Mouse (Mus musculus): ENCODE results near the gene Retnlg.
"Not testable (repeated sequence)": the region's sequence is repeated elsewhere in the genome, so short reads cannot be mapped to it uniquely, and the experiment has no call there.

The Retnlg gene

DNA sequence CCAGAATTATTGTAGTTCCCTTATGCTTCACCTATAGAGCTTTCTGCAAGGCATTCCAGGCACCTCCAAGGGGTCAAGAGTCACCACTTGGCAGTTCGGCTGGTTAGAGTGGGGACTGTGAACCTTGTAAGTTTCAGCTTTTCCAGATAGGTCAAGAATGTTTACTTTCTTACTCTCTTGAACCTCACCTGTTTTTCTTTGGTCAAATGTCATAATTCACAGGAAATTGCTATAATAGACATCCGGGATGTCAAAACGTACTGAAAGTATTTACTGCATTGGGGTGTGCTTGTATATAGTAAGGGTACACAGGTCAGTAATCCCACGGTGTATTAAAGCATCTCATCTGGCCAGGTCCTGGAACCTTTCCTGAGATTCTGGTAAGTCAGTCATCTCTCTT, at the start of gene Retnlg:
Retnlg (plus strand) TSS at position 301 of the 400 bp plus-strand sequence.
- DNase-seq (ENCODE audit: low spot score in 2 of 2) = no peak

DNA sequence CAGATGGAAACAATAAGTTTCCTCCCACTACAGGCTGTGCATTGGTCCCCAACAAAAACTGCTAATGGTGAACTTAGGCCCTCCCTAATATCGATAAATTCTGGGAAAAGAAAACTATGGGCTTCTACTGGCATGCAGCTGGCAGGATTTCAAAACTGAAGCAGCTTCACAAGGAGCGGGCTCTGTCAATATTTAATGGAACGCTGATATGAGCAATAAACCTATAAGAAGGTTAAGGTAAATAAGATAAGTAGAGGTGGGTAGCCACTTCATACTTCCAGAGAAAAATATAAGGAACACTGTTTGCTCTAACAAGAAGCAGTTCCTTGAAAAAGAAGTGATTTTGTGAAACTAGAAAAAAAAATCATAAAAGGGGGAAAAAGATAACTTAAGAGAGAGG, 45.9 kb upstream of the Retnlg start:
- DNase-seq (ENCODE audit: low spot score in 2 of 2) = no peak

- DNase-seq (ENCODE audit: low spot score in 2 of 2) = no peak
These were observed 44.8 kb upstream of the Retnlg start for GRCm38 (mm10) chr16:48827625-48828024.

GRCm38 (mm10) chr16:48829060-48829459, 43.4 kb upstream of the Retnlg start:
- DNase-seq (ENCODE audit: low spot score in 2 of 2) = no peak

DNA sequence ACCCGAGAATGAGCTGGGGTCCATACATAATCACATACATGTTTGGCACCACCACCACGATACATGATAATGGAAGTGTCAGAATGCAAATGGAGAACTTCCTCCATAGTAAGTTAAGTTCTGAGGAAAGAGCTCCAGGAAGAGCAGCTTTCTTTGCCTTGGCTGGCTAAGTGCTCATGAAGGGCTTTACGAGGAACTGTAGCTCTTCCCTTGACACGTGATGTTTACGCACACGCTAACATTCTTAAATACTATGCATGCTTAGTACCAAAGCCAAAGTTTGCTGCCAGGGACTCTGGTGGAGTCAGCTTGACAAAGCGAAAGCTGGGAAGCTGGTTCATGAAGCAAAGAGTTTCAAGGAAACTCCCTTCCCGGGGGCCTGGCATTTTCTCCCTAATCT, 40.4 kb upstream of the Retnlg start:
- no peak for DNase-seq (ENCODE audit: low spot score in 2 of 2)

- DNase-seq (ENCODE audit: low spot score in 2 of 2) = not testable (repeated sequence)
These were observed 38.8 kb upstream of the Retnlg start for GRCm38 (mm10) chr16:48833626-48834025.

DNA sequence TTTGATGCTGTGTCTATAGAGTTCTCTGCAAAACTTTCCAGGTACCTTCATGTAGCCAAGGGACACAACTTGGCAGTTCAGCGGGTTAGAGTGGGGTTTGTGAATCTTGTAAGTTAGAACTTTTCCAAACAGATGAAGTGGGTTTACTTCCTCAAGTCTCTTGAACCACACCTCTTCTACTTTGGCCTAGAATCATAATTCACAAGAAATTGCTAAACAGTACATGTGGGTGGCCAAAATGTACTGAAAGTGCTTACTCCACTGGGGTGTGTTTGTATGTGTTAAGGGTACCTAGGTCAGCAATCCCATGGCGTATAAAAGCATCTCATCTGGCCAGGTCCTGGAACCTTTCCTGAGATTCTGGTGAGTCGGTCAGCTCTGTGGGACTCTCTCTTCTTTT, 30.2 kb upstream of the Retnlg start, which contains the start of gene Retnla:
Retnla (plus strand) TSS at position 286 of the 400 bp plus-strand sequence.
- DNase-seq (ENCODE audit: low spot score in 2 of 2) = no peak

DNA sequence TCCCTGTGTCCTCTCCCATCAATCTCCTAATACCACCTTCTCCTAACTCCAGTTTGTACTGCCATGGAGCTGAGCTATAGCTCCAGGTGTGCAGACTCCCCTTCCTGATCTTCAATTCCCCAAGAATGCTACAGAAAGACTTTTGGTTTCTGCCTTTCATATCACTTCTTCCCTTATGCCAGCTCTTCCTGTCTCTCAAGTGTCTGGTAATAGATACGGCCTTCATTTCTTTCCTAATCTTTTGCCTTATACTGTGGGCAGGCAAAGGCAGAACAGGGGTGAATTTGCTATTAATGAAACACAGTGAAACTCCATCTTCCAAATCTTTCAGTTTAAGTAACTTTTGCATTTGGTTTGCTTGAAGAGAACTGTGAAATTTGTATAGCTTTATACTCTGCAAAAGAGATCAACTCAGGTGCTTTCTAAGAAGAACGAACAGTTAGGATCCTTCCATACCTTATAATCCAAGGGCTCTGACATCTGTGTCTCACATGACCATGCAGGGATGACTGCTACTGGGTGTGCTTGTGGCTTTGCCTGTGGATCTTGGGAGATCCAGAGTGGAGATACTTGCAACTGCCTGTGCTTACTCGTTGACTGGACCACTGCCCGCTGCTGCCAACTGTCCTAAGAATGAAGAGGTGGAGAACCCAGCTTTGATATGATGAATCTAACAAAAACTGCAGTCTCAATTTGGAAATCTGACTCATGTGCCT, 28.6 kb upstream of the Retnlg start:
- no peak for DNase-seq (ENCODE audit: low spot score in 2 of 2)

DNA sequence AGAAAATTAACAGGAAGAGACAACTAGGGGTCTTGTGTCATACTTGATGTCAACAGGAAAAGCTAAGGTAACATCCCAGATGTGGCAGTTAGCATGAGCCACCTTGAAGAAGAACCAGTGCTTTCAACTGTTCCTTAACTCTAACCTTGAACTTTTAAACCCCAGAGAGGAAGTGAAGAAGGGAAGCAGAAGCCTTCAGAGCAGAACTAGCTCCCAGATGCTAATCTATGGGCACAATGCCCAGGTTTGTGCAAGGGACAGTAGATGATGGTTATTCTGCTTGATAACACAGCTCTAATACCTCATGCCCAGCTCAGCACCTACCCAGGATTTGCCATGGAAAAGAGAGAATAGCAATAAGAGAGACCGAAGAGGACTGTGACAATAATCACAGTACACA, 7.4 kb upstream of the Retnlg start:
- DNase-seq (ENCODE audit: low spot score in 2 of 2) = not testable (repeated sequence)

- no peak for DNase-seq (ENCODE audit: low spot score in 2 of 2)
These were observed 4.7 kb upstream of the Retnlg start for GRCm38 (mm10) chr16:48867690-48868089.

DNA sequence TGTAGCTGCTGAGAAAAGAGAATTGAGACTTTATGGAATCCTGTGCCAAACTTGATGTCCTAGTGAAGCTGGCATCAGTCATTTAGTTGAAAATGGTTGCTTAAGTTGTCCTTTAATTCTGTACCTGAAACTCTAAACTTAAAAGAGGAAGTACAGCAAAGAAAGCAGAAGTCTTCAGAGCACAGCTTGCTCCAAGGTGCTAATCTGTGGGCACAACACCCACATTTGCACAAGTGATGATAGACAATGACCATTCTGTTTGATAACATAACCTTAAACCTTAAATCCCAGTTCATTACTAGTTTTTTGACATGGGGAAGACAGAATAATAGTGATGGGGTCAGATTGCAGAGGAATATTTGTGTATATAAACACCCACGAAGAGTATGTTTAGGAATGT, 3.8 kb upstream of the Retnlg start:
- no peak for DNase-seq (ENCODE audit: low spot score in 2 of 2)

DNA sequence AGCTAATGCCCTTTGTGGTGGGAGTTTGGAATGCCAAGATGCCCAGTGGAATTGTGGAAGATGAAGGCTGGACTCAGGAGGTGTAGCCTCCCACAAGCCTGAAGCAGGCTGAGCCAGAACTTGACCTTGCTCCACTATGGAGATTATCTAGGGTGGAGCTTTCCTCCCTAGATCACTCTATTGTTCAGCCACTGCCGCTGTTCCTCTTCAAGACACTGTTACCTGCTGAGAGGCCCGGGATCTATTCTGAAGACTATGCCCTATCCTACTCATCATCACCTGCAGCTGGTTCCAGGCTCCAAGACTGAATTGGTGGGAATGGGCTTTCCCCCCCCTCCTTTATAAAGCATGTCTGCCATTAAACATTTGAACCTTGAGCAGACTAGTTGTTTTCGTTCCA, 2.8 kb upstream of the Retnlg start:
- DNase-seq (ENCODE audit: low spot score in 2 of 2) = no peak

DNA sequence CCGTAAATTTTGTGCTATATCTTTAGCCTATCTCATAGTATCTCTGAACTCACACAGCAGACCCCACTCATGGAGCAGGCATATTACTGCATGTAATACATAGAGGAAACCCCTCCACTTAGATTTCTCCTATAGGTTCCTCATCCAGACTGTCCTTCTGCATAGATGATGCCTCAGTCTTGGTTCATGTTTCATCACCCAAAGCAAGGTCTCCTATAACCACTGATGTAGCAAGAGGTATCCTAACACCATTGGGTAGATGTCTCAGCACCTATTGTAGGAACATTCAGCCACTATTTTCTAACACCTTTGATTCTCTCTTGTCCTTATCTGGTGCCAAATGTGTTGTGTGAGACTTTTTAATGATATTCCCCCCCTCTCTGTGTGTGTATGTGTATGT, 667 bp upstream of the Retnlg start:
- DNase-seq (ENCODE audit: low spot score in 2 of 2) = no peak

DNA sequence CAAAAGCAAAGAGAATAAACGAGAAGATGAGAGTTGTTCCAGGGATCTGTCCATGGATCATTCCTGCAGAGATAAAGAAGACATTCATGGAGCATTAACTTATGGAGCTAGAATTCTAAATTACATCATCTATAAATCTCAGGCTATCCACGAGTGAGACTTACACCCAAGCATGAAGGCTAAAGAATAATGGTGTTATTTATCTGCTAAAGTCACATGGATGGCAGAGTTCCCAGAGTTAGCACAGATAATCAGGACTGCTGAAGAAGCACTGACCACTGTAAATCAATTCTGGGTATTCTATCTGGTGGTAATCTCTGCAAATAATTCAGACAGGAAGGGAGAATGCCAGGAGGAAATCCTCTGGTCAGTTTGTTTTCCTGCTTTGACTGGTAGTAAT, 18.3 kb downstream of the Retnlg start:
- DNase-seq (ENCODE audit: low spot score in 2 of 2) = no peak

DNA sequence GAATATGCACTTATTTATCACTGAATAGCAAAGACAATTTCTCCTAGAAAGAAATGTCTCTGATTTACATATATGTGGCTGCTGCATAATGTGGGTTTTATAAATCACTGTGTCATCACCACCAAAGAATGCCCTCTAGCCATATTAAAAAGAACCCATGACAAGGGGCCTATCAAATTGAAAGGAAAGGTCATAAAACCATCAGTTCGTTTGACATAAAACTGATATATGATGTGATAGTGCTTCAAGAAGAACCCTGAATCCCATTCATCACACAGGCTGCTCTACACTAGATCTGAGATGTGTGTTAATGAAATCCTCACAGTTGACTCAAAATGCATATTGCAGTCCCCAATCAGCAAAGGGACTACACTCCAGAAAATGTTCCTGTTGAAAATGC, 27.4 kb downstream of the Retnlg start:
- DNase-seq (ENCODE audit: low spot score in 2 of 2) = no peak

DNA sequence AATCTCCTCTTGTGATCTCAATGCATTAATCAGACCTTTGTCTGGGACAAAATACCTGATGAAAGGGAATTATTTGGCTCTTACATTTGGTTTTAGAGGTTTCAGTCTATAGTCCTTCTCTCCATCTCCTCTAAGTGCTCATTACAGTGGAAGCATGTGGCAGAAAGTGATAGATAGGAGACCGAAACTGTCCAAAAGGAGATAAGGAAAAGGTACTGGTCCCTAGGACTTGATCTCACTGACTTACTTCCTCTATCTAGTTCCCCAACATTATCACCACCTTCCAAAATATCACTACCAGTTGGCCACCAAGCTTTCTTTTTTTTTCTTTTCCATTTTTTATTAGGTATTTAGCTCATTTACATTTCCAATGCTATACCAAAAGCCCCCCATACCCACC, 38.8 kb downstream of the Retnlg start:
- no peak for DNase-seq (ENCODE audit: low spot score in 2 of 2)

GRCm38 (mm10) chr16:48913206-48913605, 40.8 kb downstream of the Retnlg start:
- no peak for DNase-seq (ENCODE audit: low spot score in 2 of 2)

DNA sequence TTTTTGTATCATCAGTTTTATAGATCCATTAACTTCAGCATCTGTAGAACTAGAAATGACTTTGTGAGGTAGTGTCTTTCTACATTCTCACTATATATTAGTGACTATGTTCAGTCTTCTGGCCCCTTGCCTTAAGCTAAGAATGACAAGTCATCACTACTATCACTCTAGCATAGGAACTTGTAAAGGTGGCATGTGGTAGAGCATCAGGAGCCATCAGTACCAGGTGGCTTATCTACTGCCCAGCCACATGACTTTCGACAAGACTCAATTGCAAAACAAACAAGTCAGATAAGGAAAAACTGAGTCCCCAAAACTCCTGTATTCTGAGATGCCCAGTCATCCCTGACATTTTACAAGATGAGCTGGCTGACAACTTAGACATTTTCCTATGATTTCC, 51.3 kb downstream of the Retnlg start:
- no peak for DNase-seq (ENCODE audit: low spot score in 2 of 2)

Data from frontal cortex, postnatal 36 days (tissue).